Mouse (Mus musculus) megakaryocyte, embryonic 14.5 days (primary cell): ENCODE data around the gene Nosip.
"Not testable (repeated sequence)": the region's sequence is repeated elsewhere in the genome, so short reads cannot be mapped to it uniquely, and the experiment has no call there.

Experiments
- FLI1 ChIP-seq: IDR thresholded peaks from 2 replicates; pipeline ENCODE4 v1.6.1; 2012; ENCODE audit warnings: low read length, inconsistent platforms, mixed read lengths
- GATA1 ChIP-seq: IDR thresholded peaks from 3 replicates; pipeline ENCODE4 v1.6.1; 2012; ENCODE audit warnings: mixed read lengths, low read length, inconsistent platforms, borderline replicate concordance

DNA sequence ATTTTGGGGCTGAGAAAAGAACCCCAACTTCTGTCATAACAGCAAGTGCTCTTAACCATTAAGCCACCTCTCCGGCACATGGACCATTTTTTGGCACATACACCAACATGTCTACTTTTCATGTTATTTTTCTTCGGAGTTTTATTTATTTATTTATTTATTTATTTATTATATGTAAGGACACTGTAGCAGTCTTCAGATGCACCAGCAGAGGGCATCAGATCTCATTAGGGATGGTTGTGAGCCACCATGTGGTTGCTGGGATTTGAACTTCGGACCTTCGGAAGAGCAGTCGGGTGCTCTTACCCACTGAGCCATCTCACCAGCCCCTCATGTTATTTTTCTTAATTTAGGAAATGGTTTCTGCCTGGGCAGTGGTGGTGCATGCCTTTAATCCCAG, 38.5 kb upstream of the Nosip start:
- TF ChIP-seq GATA1, FLI1: not testable (repeated sequence)
